Mouse (Mus musculus) CH12.LX (cell line): Measurements from ENCODE around the gene Acadsb.

ENCODE experiments used
- CTCF ChIP-seq, 2 experiments: IDR thresholded peaks in 1 of 2; conservative IDR thresholded peaks in 1 of 2; 2 replicates each; pipeline ENCODE4 v1.5.1; 2011 to 2012; ENCODE audit warnings: low read depth in 2 of 2, low read length in 2 of 2, improper control_type of control experiment in 1 of 2, inconsistent platforms in 1 of 2, mild to moderate bottlenecking in 1 of 2, moderate library complexity in 1 of 2
- E2F4 ChIP-seq: IDR thresholded peaks from 2 replicates; pipeline ENCODE4 v1.6.1; 2011; ENCODE audit warnings: low read depth, low read length, improper control_type of control experiment; ENCODE audit not compliant: insufficient replicate concordance
- EP300 ChIP-seq: IDR thresholded peaks from 2 replicates; pipeline ENCODE4 v1.6.1; 2011; ENCODE audit warnings: low read length, improper control_type of control experiment
- JUND ChIP-seq: conservative IDR thresholded peaks from 2 replicates; pipeline ENCODE4 v1.6.1; 2011; ENCODE audit warnings: low read depth, low read length, improper control_type of control experiment
- MAX ChIP-seq: IDR thresholded peaks from 2 replicates; pipeline ENCODE4 v1.6.1; 2011; ENCODE audit warnings: low read length, improper control_type of control experiment
- MEF2A ChIP-seq: IDR thresholded peaks from 2 replicates; pipeline ENCODE4 v1.6.1; 2014; ENCODE audit warnings: low read depth, mild to moderate bottlenecking, inconsistent platforms, low read length, improper control_type of control experiment, borderline replicate concordance
- POLR2A ChIP-seq: IDR thresholded peaks from 2 replicates; pipeline ENCODE4 v1.6.1; 2011; ENCODE audit warnings: low read depth, mild to moderate bottlenecking, improper control_type of control experiment, low read length
- POLR2AphosphoS2 ChIP-seq: IDR thresholded peaks from 2 replicates; pipeline ENCODE4 v1.6.1; 2011; ENCODE audit warnings: low read depth, low read length, improper control_type of control experiment
- SIN3A ChIP-seq: IDR thresholded peaks from 2 replicates; pipeline ENCODE4 v1.6.1; 2012; ENCODE audit warnings: low read length, improper control_type of control experiment, inconsistent platforms
- USF1 ChIP-seq: IDR thresholded peaks from 2 replicates; pipeline ENCODE4 v1.6.1; 2014; ENCODE audit warnings: low read depth, mild to moderate bottlenecking, inconsistent platforms, low read length, improper control_type of control experiment
- ZC3H11A ChIP-seq: IDR thresholded peaks from 2 replicates; pipeline ENCODE4 v1.6.1; 2012; ENCODE audit warnings: low read depth, mild to moderate bottlenecking, inconsistent platforms, low read length, improper control_type of control experiment
- ZMIZ1 ChIP-seq: IDR thresholded peaks from 2 replicates; pipeline ENCODE4 v1.6.1; 2012; ENCODE audit warnings: low read depth, mild to moderate bottlenecking, inconsistent platforms, low read length, improper control_type of control experiment
- ZNF384 ChIP-seq: IDR thresholded peaks from 2 replicates; pipeline ENCODE4 v1.6.1; 2012; ENCODE audit warnings: low read depth, low read length, improper control_type of control experiment, inconsistent platforms

GRCm38 (mm10) chr7:131427331-131427730 lies 16.9 kb downstream of the Acadsb start:
- TF ChIP-seq E2F4 (no peak), ZMIZ1 (no peak), EP300 (no peak), POLR2A (no peak), MAX (no peak), CTCF (conservative IDR thresholded peaks at IDR 0.05 in 1 of 2, IDR thresholded peaks at IDR 0.05 in 1 of 2; ENCODE audit: low read depth in 2 of 2, low read length in 2 of 2) (no peak), POLR2AphosphoS2 (no peak), JUND (no peak), SIN3A (no peak), MEF2A (no peak), ZC3H11A (no peak), USF1 (no peak), ZNF384 (no peak)
